Mouse (Mus musculus): ENCODE measurements around the gene Ercc4. TPM values are rescaled to one million over a fixed set of nuclear protein-coding genes. Genes with fewer than 3 reads are reported as not detected.

The Ercc4 gene
- total and polyA plus RNA-seq, 2 experiments from 2014 or later = 12.7 to 14.1 TPM

GRCm38 (mm10) chr16:13157314-13157713, 47.8 kb downstream of the Ercc4 start:
- Histone ChIP-seq H3K9me3 (ENCODE audit: low read length) (no peaks in the 10 kb centered on the region), H3K4me1 (ENCODE audit: insufficient read depth, low read length) (peaks cover 14% of the 10 kb centered on the region), H3K27me3 (ENCODE audit: insufficient read depth, low read length) (no peaks in the 10 kb centered on the region), H3K9ac (replicated peaks; ENCODE audit: low read length) (no peak overlapping the region), H3K4me2 (ENCODE audit: low read depth, low read length) (no peak overlapping the region), H3K4me3 (ENCODE audit: low read length) (no peak overlapping the region), H3K27ac (no peak overlapping the region), H3K36me3 (ENCODE audit: insufficient read depth, low read length) (no peaks in the 10 kb centered on the region)
- 36% methylated on average over 6 of the region's 6 CpGs for WGBS
- ATAC-seq (no peak), DNase-seq (ENCODE audit: low spot score) (no peak)
- TF ChIP-seq CTCF (IDR thresholded peaks at IDR 0.05; ENCODE audit: low read depth) = no peak

- 53% methylated on average over 3 of the region's 3 CpGs for WGBS
- no peak overlapping the region for H3K4me3 ChIP-seq (ENCODE audit: low read length)
- no peaks in the 10 kb centered on the region for H3K27me3 ChIP-seq (ENCODE audit: insufficient read depth, low read length)
- DNase-seq (ENCODE audit: low spot score) (no peak), ATAC-seq (no peak)
- H3K4me1 ChIP-seq (ENCODE audit: insufficient read depth, low read length) = peaks cover 14% of the 10 kb centered on the region
- no peak overlapping the region for H3K4me2 ChIP-seq (ENCODE audit: low read depth, low read length)
- H3K36me3 ChIP-seq (ENCODE audit: insufficient read depth, low read length) = no peaks in the 10 kb centered on the region
- H3K9me3 ChIP-seq (ENCODE audit: low read length) = no peaks in the 10 kb centered on the region
- no peak for TF ChIP-seq CTCF (IDR thresholded peaks at IDR 0.05; ENCODE audit: low read depth)
- H3K9ac ChIP-seq (replicated peaks; ENCODE audit: low read length) = no peak overlapping the region
- H3K27ac ChIP-seq = no peak overlapping the region
These were observed 48.7 kb downstream of the Ercc4 start for GRCm38 (mm10) chr16:13158153-13158670.

GRCm38 (mm10) chr16:13158906-13159889, 49.7 kb downstream of the Ercc4 start:
- TF ChIP-seq CTCF (IDR thresholded peaks at IDR 0.05; ENCODE audit: low read depth) = no peak

GRCm38 (mm10) chr16:13159927-13160644, 50.6 kb downstream of the Ercc4 start:
- peak overlapping the region; percentile 55 for H3K4me2 ChIP-seq (ENCODE audit: low read depth, low read length)
- DNase-seq (ENCODE audit: low spot score) (peak; percentile 95), ATAC-seq (peak; percentile 98)
- no peaks in the 10 kb centered on the region for H3K36me3 ChIP-seq (ENCODE audit: insufficient read depth, low read length)
- H3K27me3 ChIP-seq (ENCODE audit: insufficient read depth, low read length) = no peaks in the 10 kb centered on the region
- TF ChIP-seq CTCF (IDR thresholded peaks at IDR 0.05; ENCODE audit: low read depth) = peak; percentile 98
- 5% methylated on average over 29 of the region's 29 CpGs for WGBS
- H3K4me1 ChIP-seq (ENCODE audit: insufficient read depth, low read length) = peaks cover 14% of the 10 kb centered on the region
- H3K9ac ChIP-seq (replicated peaks; ENCODE audit: low read length) = 0 out of 2 replicates have a peak overlapping the region, but pooled peaks have one; percentile 2
- peak overlapping the region; percentile 29 for H3K4me3 ChIP-seq (ENCODE audit: low read length)
- H3K27ac ChIP-seq = no peak overlapping the region
- H3K9me3 ChIP-seq (ENCODE audit: low read length) = no peaks in the 10 kb centered on the region

More at GRCm38 (mm10) chr16:13158906-13159889, 49.7 kb downstream of the Ercc4 start:
- 20% methylated on average over 13 of the region's 13 CpGs for WGBS
- DNase-seq (ENCODE audit: low spot score) (peak; percentile 57), ATAC-seq (peak; percentile 58)
- Histone ChIP-seq H3K36me3 (ENCODE audit: insufficient read depth, low read length) (no peaks in the 10 kb centered on the region), H3K27ac (peak overlapping the region; percentile 20; the same call in 1 of the 2 replicates), H3K4me3 (ENCODE audit: low read length) (no peak overlapping the region), H3K27me3 (ENCODE audit: insufficient read depth, low read length) (no peaks in the 10 kb centered on the region), H3K4me2 (ENCODE audit: low read depth, low read length) (peak overlapping the region; percentile 55), H3K9me3 (ENCODE audit: low read length) (no peaks in the 10 kb centered on the region), H3K4me1 (ENCODE audit: insufficient read depth, low read length) (peaks cover 14% of the 10 kb centered on the region), H3K9ac (replicated peaks; ENCODE audit: low read length) (no peak overlapping the region)

GRCm38 (mm10) chr16:13161516-13161915, 52.0 kb downstream of the Ercc4 start:
- no peaks in the 10 kb centered on the region for H3K9me3 ChIP-seq (ENCODE audit: low read length)
- no peaks in the 10 kb centered on the region for H3K36me3 ChIP-seq (ENCODE audit: insufficient read depth, low read length)
- no peak for TF ChIP-seq CTCF (IDR thresholded peaks at IDR 0.05; ENCODE audit: low read depth)
- no peak for ATAC-seq
- peaks cover 14% of the 10 kb centered on the region for H3K4me1 ChIP-seq (ENCODE audit: insufficient read depth, low read length)
- no peak for DNase-seq (ENCODE audit: low spot score)
- no peak overlapping the region for H3K27ac ChIP-seq
- WGBS = 81% methylated on average over 5 of the region's 5 CpGs
- no peak overlapping the region for H3K4me2 ChIP-seq (ENCODE audit: low read depth, low read length)
- no peak overlapping the region for H3K4me3 ChIP-seq (ENCODE audit: low read length)
- no peak overlapping the region for H3K9ac ChIP-seq (replicated peaks; ENCODE audit: low read length)
- no peaks in the 10 kb centered on the region for H3K27me3 ChIP-seq (ENCODE audit: insufficient read depth, low read length)

- Histone ChIP-seq H3K36me3 (ENCODE audit: insufficient read depth, low read length) (no peaks in the 10 kb centered on the region), H3K4me3 (ENCODE audit: low read length) (no peak overlapping the region), H3K27me3 (ENCODE audit: insufficient read depth, low read length) (no peaks in the 10 kb centered on the region), H3K9me3 (ENCODE audit: low read length) (no peaks in the 10 kb centered on the region), H3K27ac (no peak overlapping the region), H3K9ac (replicated peaks; ENCODE audit: low read length) (no peak overlapping the region), H3K4me2 (ENCODE audit: low read depth, low read length) (no peak overlapping the region), H3K4me1 (ENCODE audit: insufficient read depth, low read length) (no peaks in the 10 kb centered on the region)
- 75% methylated on average over 3 of the region's 3 CpGs for WGBS
- ATAC-seq (no peak), DNase-seq (ENCODE audit: low spot score) (no peak)
- TF ChIP-seq CTCF (IDR thresholded peaks at IDR 0.05; ENCODE audit: low read depth) = no peak
These were observed 58.2 kb downstream of the Ercc4 start for GRCm38 (mm10) chr16:13167731-13168130.
